Mouse (Mus musculus): ENCODE measurements around the gene Zfpl1.

DNA sequence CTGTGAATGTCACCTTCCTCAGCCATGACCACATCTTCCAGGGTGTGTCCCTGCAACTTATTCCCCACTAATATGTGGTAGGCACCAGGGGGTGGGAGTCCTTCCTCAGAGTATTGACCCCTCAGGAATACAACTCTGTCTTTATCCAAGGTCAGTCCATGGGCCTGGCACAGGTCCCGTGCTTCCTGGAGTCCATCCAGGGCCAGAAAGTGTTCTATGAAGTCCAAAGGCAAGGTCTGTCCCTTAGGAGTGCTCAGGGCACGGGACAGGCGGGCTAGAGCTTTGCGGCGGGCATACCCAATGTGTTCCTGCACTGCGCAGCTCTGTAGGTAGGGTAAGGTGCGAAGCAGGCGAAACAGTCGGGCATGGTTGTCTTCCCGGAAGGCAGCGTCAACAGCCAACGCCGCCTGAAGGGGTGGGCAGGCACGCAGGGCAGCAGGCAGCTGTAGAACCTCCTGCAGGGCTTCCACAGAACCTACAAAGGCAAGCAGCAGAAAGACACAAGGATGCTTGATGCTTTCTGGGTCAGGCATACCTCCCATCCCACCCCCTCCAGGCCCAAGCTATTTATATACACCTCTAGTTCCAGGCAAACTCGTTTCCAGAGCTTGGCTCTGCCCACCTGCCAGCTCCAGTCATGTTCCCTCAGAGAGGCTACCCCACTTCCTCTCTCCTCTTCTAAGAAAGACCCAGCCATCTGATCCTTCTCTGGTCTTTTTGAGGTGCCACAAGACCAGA, 31.5 kb upstream of the Zfpl1 start:
- TF ChIP-seq HCFC1 (IDR thresholded peaks at IDR 0.05; ENCODE audit: borderline replicate concordance, insufficient read depth, low read length) (no peak), ZC3H11A (IDR thresholded peaks at IDR 0.05; ENCODE audit: borderline replicate concordance, low read depth, low read length) (no peak), ZNF384 (IDR thresholded peaks at IDR 0.05; ENCODE audit: low read depth, low read length) (no peak), MAFK (IDR thresholded peaks at IDR 0.05; ENCODE audit: insufficient read depth, low read depth, low read length) (no peak)

Measured in ES-E14 (cell line).